Mouse (Mus musculus) limb, embryonic 11.5 days (tissue): Measurements from ENCODE around the gene Kmt2b. TPM values are rescaled to one million over a fixed set of nuclear protein-coding genes. Genes with fewer than 3 reads are reported as not detected.

Experiments
- ATAC-seq: fragments of 200-750 bp; cut with Nextera tagmentation; 2 replicates; pipeline ENCODE4 v1.8.0; 2017; ENCODE audit warnings: low read depth; ENCODE audit not compliant: insufficient number of reproducible peaks, low FRiP score, low TSS enrichment
- DNase-seq: peaks from one replicate; pipeline ENCODE4 v3.0.0-alpha.2; 2015; ENCODE audit warnings: low spot score
- H3K27ac ChIP-seq: fragments of 300-500 bp; sonication (generic); replicated peaks from 2 replicates; pipeline ENCODE4 v1.5.1; 2014; ENCODE audit warnings: low read depth, mild to moderate bottlenecking, low read length
- H3K27me3 ChIP-seq: fragments of 300-500 bp; sonication (generic); 2 replicates; pipeline ENCODE4 v1.6.1; 2014; ENCODE audit warnings: mild to moderate bottlenecking, low read length, mixed read lengths; ENCODE audit not compliant: control insufficient read depth, insufficient read depth
- H3K36me3 ChIP-seq: fragments of 300-500 bp; sonication (generic); 2 replicates; pipeline ENCODE4 v1.6.1; 2014; ENCODE audit warnings: mild to moderate bottlenecking, low read length, moderate library complexity, mixed read lengths; ENCODE audit not compliant: control insufficient read depth, insufficient read depth
- H3K4me1 ChIP-seq: fragments of 300-500 bp; sonication (generic); 2 replicates; pipeline ENCODE4 v1.6.1; 2014; ENCODE audit warnings: low read length, mixed read lengths; ENCODE audit not compliant: control insufficient read depth, insufficient read depth
- H3K4me2 ChIP-seq: fragments of 300-500 bp; sonication (generic); 2 replicates; pipeline ENCODE4 v1.6.1; 2014; ENCODE audit warnings: low read depth, mild to moderate bottlenecking, moderate library complexity; ENCODE audit not compliant: severe bottlenecking
- H3K4me3 ChIP-seq: fragments of 300-500 bp; sonication (generic); 2 replicates; pipeline ENCODE4 v1.5.1; 2014; ENCODE audit warnings: low read depth, low read length
- H3K9ac ChIP-seq: fragments of 300-500 bp; sonication (generic); 2 replicates; pipeline ENCODE4 v1.6.1; 2014; ENCODE audit warnings: mild to moderate bottlenecking, low read length
- H3K9me3 ChIP-seq: fragments of 300-500 bp; sonication (generic); 2 replicates; pipeline ENCODE4 v1.6.1; 2016; ENCODE audit warnings: low read length; ENCODE audit not compliant: control insufficient read depth
- WGBS: fragments of 180-500 bp; shearing (Covaris S2); extraction: QIAGEN DNeasy Blood & Tissue Kit; methylation state at CpG from one replicate; pipeline ENCODE4 v1.1.7; 2014; 5-methylcytosine and 5-hydroxymethylcytosine counted together
- polyA plus RNA-seq: library from polyadenylated mRNA; unstranded; fragments of >200 nt; fragmentation: Nextera tagmentation; extraction: Ambion mirVana; gene quantifications from 2 replicates; pipeline ENCODE4 v1.2.1, GENCODE M21; 2014

Kmt2b gene
- polyA plus RNA-seq, 1 experiment from 2014 or later, result 11.9 TPM

GRCm38 (mm10) chr7:30567555-30567954, 21.0 kb downstream of the Kmt2b start:
- peaks cover 6% of the 10 kb centered on the region; the same call in 1 of the 2 replicates for H3K4me1 ChIP-seq
- WGBS, result 93% methylated on average over 11 of the region's 11 CpGs

GRCm38 (mm10) chr7:30566033-30566432, 22.5 kb downstream of the Kmt2b start:
- Histone ChIP-seq H3K4me3 (no peak overlapping the region), H3K9me3 (no peaks in the 10 kb centered on the region), H3K4me2 (no peak overlapping the region), H3K27me3 (no peaks in the 10 kb centered on the region), H3K4me1 (peaks cover 6% of the 10 kb centered on the region; the same call in 1 of the 2 replicates), H3K36me3 (peaks cover 19% of the 10 kb centered on the region), H3K9ac (no peak overlapping the region), H3K27ac (no peak overlapping the region)
- ATAC-seq, result no peak
- DNase-seq, result no peak
- 90% methylated on average over 9 of the region's 9 CpGs for WGBS

More at GRCm38 (mm10) chr7:30567555-30567954, 21.0 kb downstream of the Kmt2b start:
- H3K9me3 ChIP-seq, result no peaks in the 10 kb centered on the region
- H3K27ac ChIP-seq, result no peak overlapping the region
- H3K27me3 ChIP-seq, result no peaks in the 10 kb centered on the region
- ATAC-seq, result no peak
- H3K4me3 ChIP-seq, result no peak overlapping the region
- no peak overlapping the region for H3K4me2 ChIP-seq
- no peak for DNase-seq
- H3K36me3 ChIP-seq, result peaks cover 26% of the 10 kb centered on the region
- no peak overlapping the region for H3K9ac ChIP-seq

- WGBS, result 95% methylated on average over 12 of the region's 12 CpGs
- H3K27ac ChIP-seq, result no peak within 1 kb of the TSS
- H3K4me3 ChIP-seq, result no peak within 1 kb of the TSS; the same call in 1 of the 2 replicates
- H3K4me2 ChIP-seq, result peak within 1 kb of the TSS; percentile 53; the same call in 1 of the 2 replicates
- peak within 1 kb of the TSS; percentile 4; the same call in 1 of the 2 replicates for H3K9ac ChIP-seq
- ATAC-seq, result no peak
- no peaks in the 10 kb centered on the region for H3K9me3 ChIP-seq
- DNase-seq, result no peak
- H3K4me1 ChIP-seq, result peaks cover 6% of the 10 kb centered on the region; the same call in 1 of the 2 replicates
- peaks cover 14% of the 10 kb centered on the region for H3K36me3 ChIP-seq
- H3K27me3 ChIP-seq, result no peaks in the 10 kb centered on the region
Observed at GRCm38 (mm10) chr7:30564970-30565571, 23.5 kb downstream of the Kmt2b start, which contains the start of gene Igflr1. Gene Igflr1 (plus strand): TSS chr7:30565427.

GRCm38 (mm10) chr7:30563906-30564280, 24.6 kb downstream of the Kmt2b start:
- Histone ChIP-seq H3K36me3 (peaks cover 8% of the 10 kb centered on the region; the same call in 1 of the 2 replicates), H3K9ac (peak overlapping the region; percentile 81; the same call in 1 of the 2 replicates), H3K4me2 (peak overlapping the region; percentile 53), H3K4me1 (peaks cover 6% of the 10 kb centered on the region), H3K4me3 (peak overlapping the region; percentile 71), H3K27me3 (no peaks in the 10 kb centered on the region), H3K9me3 (no peaks in the 10 kb centered on the region), H3K27ac (peak overlapping the region; percentile 92; the same call in 1 of the 2 replicates)
- 25% methylated on average over 6 of the region's 6 CpGs for WGBS
- ATAC-seq, result no peak; the same call in 1 of the 2 replicates
- no peak for DNase-seq

GRCm38 (mm10) chr7:30563117-30563905, 25.2 kb downstream of the Kmt2b start, which contains the start of the genes U2af1l4, Gm49396 and Psenen:
Gene U2af1l4 (plus strand): TSS chr7:30563301.
Gene Gm49396 (plus strand): TSS chr7:30563344.
Gene Psenen (minus strand): TSS chr7:30563627.
- Histone ChIP-seq H3K36me3 (peaks cover 6% of the 10 kb centered on the region; the same call in 1 of the 2 replicates), H3K9ac (peak within 1 kb of the TSS; percentile 81), H3K4me2 (peak within 1 kb of the TSS; percentile 53), H3K27ac (peak within 1 kb of the TSS; percentile 92), H3K4me1 (peaks cover 10% of the 10 kb centered on the region), H3K27me3 (no peaks in the 10 kb centered on the region), H3K4me3 (peak within 1 kb of the TSS; percentile 71), H3K9me3 (no peaks in the 10 kb centered on the region)
- WGBS, result under 1% methylated on average over 45 of the region's 45 CpGs
- ATAC-seq, result peak; percentile 84
- peak; percentile 96 for DNase-seq

GRCm38 (mm10) chr7:30562526-30563116, 25.9 kb downstream of the Kmt2b start:
- 3% methylated on average over 27 of the region's 27 CpGs for WGBS
- Histone ChIP-seq H3K27ac (peak overlapping the region; percentile 92; the same call in 1 of the 2 replicates), H3K4me1 (peaks cover 11% of the 10 kb centered on the region), H3K9me3 (no peaks in the 10 kb centered on the region), H3K27me3 (no peaks in the 10 kb centered on the region), H3K9ac (peak overlapping the region; percentile 44), H3K36me3 (peaks cover 3% of the 10 kb centered on the region; the same call in 1 of the 2 replicates), H3K4me3 (peak overlapping the region; percentile 71), H3K4me2 (peak overlapping the region; percentile 53)
- ATAC-seq (no peak; the same call in 1 of the 2 replicates), DNase-seq (no peak)

- Histone ChIP-seq H3K9me3 (no peaks in the 10 kb centered on the region), H3K27me3 (no peaks in the 10 kb centered on the region), H3K27ac (no peak overlapping the region), H3K36me3 (peaks cover 8% of the 10 kb centered on the region; the same call in 1 of the 2 replicates), H3K9ac (peak overlapping the region; percentile 24; the same call in 1 of the 2 replicates), H3K4me1 (peaks cover 11% of the 10 kb centered on the region), H3K4me3 (no peak overlapping the region), H3K4me2 (no peak overlapping the region)
- DNase-seq, result no peak
- ATAC-seq, result no peak
- WGBS, result 72% methylated on average over 2 of the region's 2 CpGs
Observed at GRCm38 (mm10) chr7:30560296-30560695, 28.2 kb downstream of the Kmt2b start.
